Mouse (Mus musculus) embryonic facial prominence, embryonic 12.5 days (tissue): ENCODE data around the gene Dcp1a. TPM values are rescaled to one million over a fixed set of nuclear protein-coding genes. Genes with fewer than 3 reads are reported as not detected.
A peak's percentile ranks its signal among the peaks of the same experiment; 100 is the strongest.

Experiments used
- ATAC-seq: fragments of 200-750 bp; cut with Nextera tagmentation; 2 replicates; pipeline ENCODE4 v1.8.0; 2017; ENCODE audit not compliant: insufficient number of reproducible peaks, insufficient read depth, low FRiP score, low TSS enrichment
- H3K27ac ChIP-seq: fragments of 300-500 bp; sonication (generic); 2 replicates; pipeline ENCODE4 v1.5.1; 2016; ENCODE audit warnings: mild to moderate bottlenecking
- H3K27me3 ChIP-seq: fragments of 300-500 bp; sonication (generic); 2 replicates; pipeline ENCODE4 v1.6.1; 2016; ENCODE audit warnings: mild to moderate bottlenecking, moderate library complexity
- H3K36me3 ChIP-seq: fragments of 300-500 bp; sonication (generic); 2 replicates; pipeline ENCODE4 v1.6.1; 2016; ENCODE audit warnings: mild to moderate bottlenecking
- H3K4me1 ChIP-seq: fragments of 300-500 bp; sonication (generic); 2 replicates; pipeline ENCODE4 v1.6.1; 2016
- H3K4me2 ChIP-seq: fragments of 300-500 bp; sonication (generic); replicated peaks from 2 replicates; pipeline ENCODE4 v1.6.1; 2016; ENCODE audit warnings: mild to moderate bottlenecking, moderate library complexity
- H3K4me3 ChIP-seq: fragments of 300-500 bp; sonication (generic); 2 replicates; pipeline ENCODE4 v1.5.1; 2016; ENCODE audit warnings: mild to moderate bottlenecking
- H3K9ac ChIP-seq: fragments of 300-500 bp; sonication (generic); 2 replicates; pipeline ENCODE4 v1.6.1; 2016; ENCODE audit warnings: mild to moderate bottlenecking, moderate library complexity
- H3K9me3 ChIP-seq: fragments of 300-500 bp; sonication (generic); 2 replicates; pipeline ENCODE4 v1.6.1; 2016; ENCODE audit warnings: mild to moderate bottlenecking, moderate library complexity
- WGBS: fragments of 180-500 bp; shearing (Covaris S2); methylation state at CpG from one replicate; pipeline ENCODE4 v1.1.7; 2016; 5-methylcytosine and 5-hydroxymethylcytosine counted together
- polyA plus RNA-seq: library from polyadenylated mRNA; unstranded; fragments of >200 nt; fragmentation: Nextera tagmentation; extraction: Ambion mirVana; gene quantifications from 2 replicates; pipeline ENCODE4 v1.2.1, GENCODE M21; 2016

Dcp1a gene
- polyA plus RNA-seq: 34.5 and 35.2 TPM in 2 replicates

DNA sequence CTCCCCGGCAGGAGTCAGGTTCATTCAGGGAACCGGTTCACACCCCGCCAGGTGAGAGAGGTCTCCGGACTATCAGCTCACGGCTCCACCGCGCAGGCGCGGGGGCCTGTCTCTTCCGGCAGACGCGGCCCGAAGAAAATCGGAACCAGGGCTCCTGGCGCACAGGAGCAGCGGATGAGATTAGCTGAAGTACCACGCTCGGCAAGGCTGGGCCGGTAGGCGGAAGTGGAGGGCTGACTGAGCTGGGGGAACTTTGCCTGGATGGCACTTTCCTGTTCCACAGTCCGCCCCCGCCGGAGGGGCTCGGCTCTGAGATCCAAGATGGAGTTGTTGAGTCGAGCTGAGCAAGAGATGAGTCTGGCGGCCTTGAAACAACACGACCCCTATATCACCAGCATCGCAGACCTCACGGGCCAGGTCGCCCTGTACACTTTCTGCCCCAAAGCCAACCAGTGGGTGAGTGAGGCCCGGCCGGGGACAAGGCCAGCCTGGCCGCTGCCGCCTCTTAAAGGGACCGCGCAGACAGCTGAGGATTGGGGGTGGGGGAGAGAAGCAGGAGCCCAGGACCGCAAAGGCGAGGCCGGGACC lies at the start of gene Dcp1a:
Gene Dcp1a, plus strand, starts transcription at position 175 of the 588 bp plus-strand sequence.
- Histone ChIP-seq H3K27me3 (no peaks in the 10 kb centered on the region), H3K4me3 (peak within 1 kb of the TSS; percentile 66), H3K36me3 (peaks cover 10% of the 10 kb centered on the region), H3K27ac (peak within 1 kb of the TSS; percentile 72), H3K4me2 (peak within 1 kb of the TSS; percentile 78), H3K9ac (peak within 1 kb of the TSS; percentile 76), H3K9me3 (no peaks in the 10 kb centered on the region), H3K4me1 (peaks cover 4% of the 10 kb centered on the region; the same call in 1 of the 2 replicates)
- WGBS: under 1% methylated on average over 39 of the region's 39 CpGs
- ATAC-seq: peak; percentile 98

DNA sequence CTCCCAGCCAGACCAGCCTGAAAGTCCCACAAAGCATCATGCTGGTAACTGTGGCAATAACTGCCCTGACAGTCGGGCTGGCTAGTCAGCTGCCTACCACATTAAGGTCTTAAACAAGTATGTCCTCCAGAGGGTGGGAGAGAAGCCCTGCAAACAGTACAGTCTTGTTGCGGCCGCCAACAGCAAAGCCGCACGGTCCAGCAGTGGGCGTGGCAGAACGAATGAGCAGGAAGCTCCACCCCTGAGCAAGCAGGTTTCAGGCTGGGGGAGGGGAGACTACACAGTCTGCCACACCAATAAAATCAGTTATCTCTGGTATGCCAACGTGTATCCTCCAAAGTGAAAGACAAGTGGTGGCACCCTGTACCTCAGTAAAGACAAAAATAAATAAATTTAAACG lies 49.7 kb upstream of the Dcp1a start:
- 67% methylated on average over 9 of the region's 9 CpGs for WGBS

GRCm38 (mm10) chr14:30430026-30430425 lies 49.3 kb upstream of the Dcp1a start:
- Histone ChIP-seq H3K4me2 (no peak overlapping the region), H3K4me3 (no peak overlapping the region), H3K27me3 (no peaks in the 10 kb centered on the region), H3K4me1 (peaks cover 15% of the 10 kb centered on the region; the same call in 1 of the 2 replicates), H3K36me3 (no peaks in the 10 kb centered on the region), H3K9me3 (no peaks in the 10 kb centered on the region), H3K9ac (no peak overlapping the region), H3K27ac (no peak overlapping the region)
- ATAC-seq: no peak
- WGBS: 90% methylated on average over 9 of the region's 9 CpGs

More for the DNA sequence above, 49.7 kb upstream of the Dcp1a start:
- Histone ChIP-seq H3K4me3 (no peak overlapping the region), H3K4me2 (no peak overlapping the region), H3K27me3 (no peaks in the 10 kb centered on the region), H3K36me3 (no peaks in the 10 kb centered on the region), H3K4me1 (peaks cover 15% of the 10 kb centered on the region; the same call in 1 of the 2 replicates), H3K9ac (no peak overlapping the region), H3K27ac (no peak overlapping the region), H3K9me3 (no peaks in the 10 kb centered on the region)
- no peak for ATAC-seq

DNA sequence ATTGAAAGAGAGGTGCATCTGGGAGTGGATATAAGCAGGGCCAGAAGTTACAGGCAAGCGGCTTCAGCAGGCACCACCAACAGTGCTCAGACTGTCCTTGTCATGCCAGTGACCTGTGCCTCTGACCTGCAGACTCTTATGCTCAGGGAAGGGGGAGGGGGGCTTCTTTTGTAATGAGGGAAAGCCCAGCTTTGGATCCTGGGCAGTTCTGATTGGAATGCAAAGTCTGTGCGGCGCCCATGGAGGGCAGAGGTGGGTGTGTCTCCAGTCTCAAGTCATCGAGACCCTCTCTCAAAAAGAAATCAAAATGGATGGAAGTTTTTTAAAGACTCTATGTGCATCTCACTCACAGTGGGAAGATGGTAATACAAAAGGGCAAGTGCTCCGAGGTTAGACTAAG lies 48.9 kb upstream of the Dcp1a start:
- no peak overlapping the region for H3K9ac ChIP-seq
- ATAC-seq: no peak
- H3K4me2 ChIP-seq: no peak overlapping the region
- 75% methylated on average over 5 of the region's 5 CpGs for WGBS
- H3K4me1 ChIP-seq: peaks cover 15% of the 10 kb centered on the region; the same call in 1 of the 2 replicates
- H3K36me3 ChIP-seq: no peaks in the 10 kb centered on the region
- no peaks in the 10 kb centered on the region for H3K9me3 ChIP-seq
- H3K4me3 ChIP-seq: no peak overlapping the region
- H3K27ac ChIP-seq: no peak overlapping the region
- H3K27me3 ChIP-seq: no peaks in the 10 kb centered on the region

DNA sequence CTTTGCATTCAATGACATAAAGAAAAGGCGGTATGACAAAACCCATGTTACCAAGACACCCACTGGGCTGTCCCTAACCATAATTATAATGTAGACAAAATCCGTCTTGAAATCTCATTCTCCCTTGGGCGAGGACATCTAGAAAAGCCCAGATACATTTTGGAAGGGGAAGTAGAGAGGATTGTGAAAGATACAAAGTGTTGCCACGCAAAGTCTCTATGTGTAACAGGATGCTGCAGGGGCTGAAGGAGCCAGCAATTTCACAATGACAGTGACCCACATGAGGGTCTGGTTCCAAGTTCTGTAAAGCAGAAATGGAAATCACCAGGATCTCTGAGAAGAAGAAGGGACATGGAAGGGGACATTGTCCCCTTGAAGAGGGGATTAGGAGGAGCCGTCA lies 44.0 kb upstream of the Dcp1a start:
- Histone ChIP-seq H3K4me2 (no peak overlapping the region), H3K27me3 (no peaks in the 10 kb centered on the region), H3K4me1 (no peaks in the 10 kb centered on the region), H3K9me3 (no peaks in the 10 kb centered on the region), H3K9ac (no peak overlapping the region), H3K36me3 (no peaks in the 10 kb centered on the region), H3K27ac (no peak overlapping the region), H3K4me3 (no peak overlapping the region)
- WGBS: 87% methylated on average over 5 of the region's 5 CpGs
- ATAC-seq: no peak

- no peak for ATAC-seq
- no peaks in the 10 kb centered on the region for H3K36me3 ChIP-seq
- WGBS: 84% methylated on average over 3 of the region's 3 CpGs
- H3K27ac ChIP-seq: no peak overlapping the region
- H3K4me1 ChIP-seq: no peaks in the 10 kb centered on the region
- no peaks in the 10 kb centered on the region for H3K27me3 ChIP-seq
- no peak overlapping the region for H3K9ac ChIP-seq
- H3K9me3 ChIP-seq: no peaks in the 10 kb centered on the region
- no peak overlapping the region for H3K4me2 ChIP-seq
- H3K4me3 ChIP-seq: no peak overlapping the region
Observed at GRCm38 (mm10) chr14:30439915-30440314, 39.4 kb upstream of the Dcp1a start.

DNA sequence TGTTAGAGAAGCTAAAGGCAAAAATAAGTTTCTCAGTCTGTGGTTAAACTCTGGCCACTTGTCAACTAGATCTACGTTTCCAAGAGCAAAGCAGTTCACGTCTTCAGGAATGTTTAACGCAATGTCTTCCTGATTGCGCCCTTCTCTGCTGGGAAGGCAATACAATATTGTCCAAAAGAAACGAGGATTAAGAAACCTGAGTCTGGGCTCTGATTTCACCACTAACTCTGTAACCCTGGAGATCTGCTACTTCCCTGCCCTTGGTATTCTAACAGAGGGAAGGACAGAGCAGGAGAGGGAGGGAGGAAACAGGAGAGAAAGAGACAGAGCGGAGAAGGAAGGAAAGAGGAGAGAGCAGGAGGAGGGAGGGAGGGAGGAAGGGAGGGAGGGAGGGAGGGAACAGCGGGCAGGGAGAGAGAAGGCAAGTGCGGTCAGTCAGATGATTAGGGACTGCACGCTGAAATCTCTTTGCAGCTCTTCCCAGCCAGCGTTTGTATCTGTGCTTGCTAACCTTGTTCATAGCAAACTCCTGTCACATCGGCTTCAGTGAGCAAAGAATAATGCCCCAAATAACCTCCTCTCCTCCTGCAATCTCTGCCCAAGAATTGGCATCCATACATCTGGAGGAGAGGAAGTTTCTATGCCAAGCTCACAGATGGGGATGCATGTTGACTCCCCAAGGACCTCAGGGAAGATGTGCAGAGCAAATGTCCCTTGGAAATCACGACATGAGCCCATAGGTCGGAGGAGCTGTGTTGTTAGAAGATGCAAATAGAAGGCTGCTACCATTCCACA lies 23.3 kb upstream of the Dcp1a start:
- no peak for ATAC-seq
- Histone ChIP-seq H3K4me2 (peak overlapping the region; percentile 21; the same call in 1 of the 2 replicates), H3K4me1 (peaks cover 7% of the 10 kb centered on the region; the same call in 1 of the 2 replicates), H3K36me3 (no peaks in the 10 kb centered on the region), H3K9ac (no peak overlapping the region), H3K27me3 (no peaks in the 10 kb centered on the region; the same call in 1 of the 2 replicates), H3K4me3 (no peak overlapping the region), H3K27ac (no peak overlapping the region), H3K9me3 (no peaks in the 10 kb centered on the region)
- 20% methylated on average over 13 of the region's 13 CpGs for WGBS

GRCm38 (mm10) chr14:30457436-30457835 lies 21.9 kb upstream of the Dcp1a start:
- ATAC-seq: no peak
- Histone ChIP-seq H3K4me2 (no peak overlapping the region), H3K27me3 (no peaks in the 10 kb centered on the region; the same call in 1 of the 2 replicates)

DNA sequence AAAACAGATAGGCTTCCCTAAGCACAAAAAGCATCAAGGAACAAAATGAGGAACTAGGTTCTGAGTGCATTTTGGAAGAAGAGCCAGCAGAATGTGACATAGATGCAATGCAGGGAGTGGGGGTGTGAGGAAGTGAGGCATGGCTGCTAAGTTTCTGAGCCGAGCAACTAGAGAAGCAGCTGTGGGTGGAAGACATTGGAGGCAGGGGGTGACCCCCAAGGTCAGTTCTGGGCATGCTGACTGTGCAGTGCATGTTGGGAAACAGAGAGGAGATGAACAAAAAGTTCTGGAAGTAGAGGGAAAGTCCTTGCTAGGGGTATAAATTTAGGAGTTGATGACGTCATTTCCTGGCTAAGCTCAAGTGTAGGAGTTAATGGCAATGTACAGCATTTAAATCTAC lies 21.4 kb upstream of the Dcp1a start:
- H3K36me3 ChIP-seq: no peaks in the 10 kb centered on the region
- no peak overlapping the region for H3K27ac ChIP-seq
- no peak overlapping the region for H3K4me2 ChIP-seq
- no peak for ATAC-seq
- no peak overlapping the region for H3K9ac ChIP-seq
- no peak overlapping the region for H3K4me3 ChIP-seq
- H3K27me3 ChIP-seq: no peaks in the 10 kb centered on the region; the same call in 1 of the 2 replicates
- H3K4me1 ChIP-seq: peaks cover 7% of the 10 kb centered on the region; the same call in 1 of the 2 replicates
- no peaks in the 10 kb centered on the region for H3K9me3 ChIP-seq
- 41% methylated on average over 2 of the region's 2 CpGs for WGBS

More at GRCm38 (mm10) chr14:30457436-30457835, 21.9 kb upstream of the Dcp1a start:
- WGBS: 68% methylated on average over 7 of the region's 7 CpGs
- no peaks in the 10 kb centered on the region for H3K36me3 ChIP-seq
- H3K4me1 ChIP-seq: peaks cover 7% of the 10 kb centered on the region; the same call in 1 of the 2 replicates
- no peak overlapping the region for H3K4me3 ChIP-seq
- H3K9me3 ChIP-seq: no peaks in the 10 kb centered on the region
- no peak overlapping the region for H3K27ac ChIP-seq
- no peak overlapping the region for H3K9ac ChIP-seq

- Histone ChIP-seq H3K4me2 (no peak overlapping the region), H3K4me3 (no peak overlapping the region), H3K27me3 (no peaks in the 10 kb centered on the region; the same call in 1 of the 2 replicates), H3K36me3 (no peaks in the 10 kb centered on the region), H3K27ac (no peak overlapping the region), H3K4me1 (peaks cover 7% of the 10 kb centered on the region; the same call in 1 of the 2 replicates), H3K9ac (no peak overlapping the region), H3K9me3 (no peaks in the 10 kb centered on the region)
- 73% methylated on average over 3 of the region's 3 CpGs for WGBS
- no peak for ATAC-seq
Observed at GRCm38 (mm10) chr14:30458820-30459219, 20.5 kb upstream of the Dcp1a start.

DNA sequence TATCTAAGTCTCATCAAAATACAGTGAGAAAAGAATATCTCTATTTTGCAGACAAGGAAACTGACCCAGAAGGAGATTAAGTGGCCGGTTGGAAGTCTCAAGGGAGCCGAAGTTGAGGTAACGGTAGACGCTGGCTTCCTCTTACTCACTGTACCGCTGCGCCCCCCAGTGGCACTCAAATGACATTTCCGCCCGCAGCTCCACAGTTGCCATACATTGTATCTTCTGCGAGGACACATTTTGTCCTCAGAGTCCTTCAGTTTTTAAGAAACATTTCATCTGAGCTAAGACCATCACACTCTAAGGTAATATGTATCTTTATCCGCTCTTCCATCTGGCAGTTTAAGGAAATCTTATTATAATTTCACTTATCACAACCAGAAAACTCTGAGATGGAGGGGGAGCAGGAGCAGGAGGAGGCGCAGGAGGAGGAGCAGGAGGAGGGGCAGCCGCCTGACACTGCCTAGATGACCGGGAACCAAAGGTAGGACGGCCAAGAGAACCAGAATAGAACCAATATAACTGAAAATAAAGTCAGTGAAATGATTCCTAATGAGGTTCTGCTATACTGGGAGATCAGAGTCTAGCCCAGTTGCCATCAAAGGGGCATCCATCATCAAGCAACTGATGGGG lies 19.3 kb upstream of the Dcp1a start:
- no peaks in the 10 kb centered on the region for H3K36me3 ChIP-seq
- 5% methylated on average over 14 of the region's 14 CpGs for WGBS
- peaks cover 7% of the 10 kb centered on the region; the same call in 1 of the 2 replicates for H3K4me1 ChIP-seq
- no peak for ATAC-seq
- peak overlapping the region; percentile 19; the same call in 1 of the 2 replicates for H3K4me2 ChIP-seq
- H3K9ac ChIP-seq: no peak overlapping the region
- H3K4me3 ChIP-seq: no peak overlapping the region
- H3K27me3 ChIP-seq: no peaks in the 10 kb centered on the region; the same call in 1 of the 2 replicates
- no peak overlapping the region for H3K27ac ChIP-seq
- H3K9me3 ChIP-seq: no peaks in the 10 kb centered on the region
